Mouse (Mus musculus): ENCODE results near the gene Syt13.

DNA sequence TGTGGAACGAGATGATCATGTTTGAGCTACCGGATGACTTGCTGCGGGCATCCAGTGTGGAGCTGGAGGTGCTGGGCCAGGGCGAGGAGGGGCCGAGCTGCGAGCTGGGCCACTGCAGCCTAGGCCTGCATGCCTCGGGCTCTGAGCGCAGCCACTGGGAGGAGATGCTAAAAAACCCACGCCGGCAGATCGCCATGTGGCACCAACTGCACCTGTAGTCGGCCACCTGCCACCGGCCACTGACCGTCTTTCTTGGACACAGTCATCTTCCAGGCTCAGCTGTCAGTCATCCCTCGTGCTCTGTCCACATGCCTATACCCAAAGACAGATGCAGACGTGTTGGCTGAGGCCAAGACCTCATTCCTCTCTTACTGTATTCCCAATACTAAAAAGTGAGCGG is 38.6 kb downstream of the Syt13 start:
- TF ChIP-seq CTCF (IDR thresholded peaks at IDR 0.05; ENCODE audit: low read depth) = no peak
- TF ChIP-seq EP300 (IDR thresholded peaks at IDR 0.05; ENCODE audit: low read depth) = no peak
